Mouse (Mus musculus) spleen, adult 18-20 months (tissue): ENCODE data around the gene Panx1.

Experiments
- DNase-seq, 2 experiments: peaks; one replicate each; pipeline ENCODE4 v3.0.0; 2022; ENCODE audit warnings: mixed read lengths in 2 of 2

Panx1 gene

GRCm38 (mm10) chr9:15021156-15021555 lies 24.1 kb downstream of the Panx1 start:
- no peak for DNase-seq

GRCm38 (mm10) chr9:15020561-15021080 lies 24.7 kb downstream of the Panx1 start:
- no peak for DNase-seq

DNA sequence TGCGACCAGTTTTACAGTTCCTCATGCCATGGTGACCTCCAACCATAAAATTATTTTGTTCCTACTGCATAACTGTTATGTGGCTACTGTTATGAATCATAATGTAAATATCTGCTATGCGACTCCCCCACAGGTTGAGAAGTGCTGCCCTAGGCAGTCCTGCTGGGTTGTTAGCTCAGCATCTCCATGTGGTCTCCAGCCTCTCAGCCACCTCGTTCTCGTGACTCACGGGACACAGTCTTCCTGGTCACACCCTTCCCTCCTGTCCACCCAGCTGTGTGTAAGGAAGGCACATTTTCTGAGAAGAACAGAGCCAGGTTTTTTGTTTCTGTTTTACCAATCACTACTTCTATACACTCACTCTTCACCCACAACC lies 26.5 kb downstream of the Panx1 start:
- DNase-seq, result no peak

DNA sequence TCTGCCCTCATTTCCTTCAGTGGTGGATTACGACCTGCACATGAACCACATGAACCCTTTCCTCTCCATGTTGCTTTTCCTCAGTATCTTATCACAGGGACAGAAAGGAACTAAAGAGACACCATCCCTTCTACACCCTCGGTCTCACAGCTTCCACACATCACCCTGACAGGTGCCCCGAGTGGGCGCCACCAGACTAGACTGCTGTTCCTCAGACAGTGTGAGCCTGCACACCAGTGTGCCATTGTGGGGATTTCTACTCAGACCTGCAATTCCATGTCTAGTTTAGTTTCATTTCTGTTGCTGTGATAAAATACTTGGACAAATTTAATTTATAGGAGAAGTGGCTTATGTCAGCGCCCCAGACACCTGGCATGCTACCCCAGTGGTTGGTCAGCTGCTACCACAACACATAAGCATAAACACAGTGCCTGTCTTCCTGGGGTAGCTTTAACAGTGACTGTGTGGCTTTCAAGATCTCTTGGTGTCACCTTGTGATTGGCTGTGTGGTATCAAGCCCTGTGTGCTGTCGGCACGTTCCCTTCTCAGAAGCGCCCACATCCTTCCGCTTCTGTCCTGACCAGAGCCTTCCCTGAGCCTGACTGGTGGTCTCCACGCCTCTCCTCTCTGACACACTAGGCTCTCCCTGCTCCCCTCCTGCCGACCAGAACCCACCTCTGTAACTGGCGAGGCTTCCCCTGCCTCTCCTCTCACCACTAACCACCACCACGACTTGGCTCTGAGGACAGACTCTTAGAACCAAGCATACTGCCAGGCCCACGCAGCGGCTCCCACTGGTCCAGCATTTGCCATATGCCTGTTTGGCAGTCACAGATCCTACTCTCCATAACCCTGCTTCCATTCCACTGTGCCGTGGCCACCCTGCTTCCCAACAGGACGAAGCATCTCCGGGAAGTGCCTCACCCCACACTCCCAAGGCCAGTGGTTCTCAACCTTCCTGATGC lies 27.2 kb downstream of the Panx1 start:
- peak; percentile 34 to 37 for DNase-seq

GRCm38 (mm10) chr9:15015223-15015956 lies 29.9 kb downstream of the Panx1 start:
- DNase-seq, result peak in 1 of 2 experiments; percentile 62

GRCm38 (mm10) chr9:15007566-15007965 lies 37.7 kb downstream of the Panx1 start:
- DNase-seq, result no peak

GRCm38 (mm10) chr9:15004298-15004685 lies 41.0 kb downstream of the Panx1 start:
- DNase-seq, result no peak

GRCm38 (mm10) chr9:15003676-15004297 lies 41.5 kb downstream of the Panx1 start:
- DNase-seq, result no peak

GRCm38 (mm10) chr9:15002995-15003613 lies 42.2 kb downstream of the Panx1 start:
- no peak for DNase-seq

DNA sequence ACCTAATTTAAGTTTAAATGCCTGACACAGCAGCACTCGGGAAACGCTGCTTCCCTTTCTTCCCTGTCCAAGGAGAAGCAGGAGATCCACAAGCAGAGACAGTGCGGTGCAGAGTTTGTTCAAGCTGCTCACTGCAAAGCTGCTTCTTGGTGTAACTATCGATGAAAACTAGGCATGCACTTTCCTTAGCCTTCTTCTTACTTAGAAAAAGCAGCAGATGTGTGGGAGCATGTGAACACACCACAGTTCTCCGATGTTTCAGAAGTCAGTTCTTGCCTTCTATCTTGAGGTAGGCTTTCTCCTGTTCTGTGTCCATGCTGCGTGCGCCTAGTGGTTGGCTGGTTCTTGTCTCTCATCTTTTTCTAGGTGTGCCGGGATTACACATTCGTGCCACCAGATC lies 46.5 kb downstream of the Panx1 start:
- DNase-seq, result no peak

- DNase-seq, result no peak
Measured at GRCm38 (mm10) chr9:14997271-14998055, 47.8 kb downstream of the Panx1 start.

DNA sequence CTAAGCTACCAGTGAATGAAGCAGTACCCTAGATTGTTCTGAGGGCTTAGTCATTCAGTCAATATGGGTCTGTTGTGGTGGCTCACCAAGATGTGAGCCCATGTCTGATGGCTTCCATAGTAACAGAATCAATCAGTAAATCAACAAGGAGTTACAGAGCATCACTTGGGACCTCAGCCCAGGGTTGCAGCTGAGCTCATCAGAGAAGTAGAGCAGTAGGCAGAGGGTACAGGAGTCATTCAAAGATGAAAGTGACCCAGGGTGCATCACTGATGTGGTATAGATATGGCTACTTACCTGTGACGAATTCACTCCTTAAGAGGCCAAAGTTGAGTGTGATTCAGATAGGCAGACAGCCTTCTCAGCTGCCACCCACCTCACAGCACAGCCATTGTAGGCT lies 49.8 kb downstream of the Panx1 start:
- no peak for DNase-seq

DNA sequence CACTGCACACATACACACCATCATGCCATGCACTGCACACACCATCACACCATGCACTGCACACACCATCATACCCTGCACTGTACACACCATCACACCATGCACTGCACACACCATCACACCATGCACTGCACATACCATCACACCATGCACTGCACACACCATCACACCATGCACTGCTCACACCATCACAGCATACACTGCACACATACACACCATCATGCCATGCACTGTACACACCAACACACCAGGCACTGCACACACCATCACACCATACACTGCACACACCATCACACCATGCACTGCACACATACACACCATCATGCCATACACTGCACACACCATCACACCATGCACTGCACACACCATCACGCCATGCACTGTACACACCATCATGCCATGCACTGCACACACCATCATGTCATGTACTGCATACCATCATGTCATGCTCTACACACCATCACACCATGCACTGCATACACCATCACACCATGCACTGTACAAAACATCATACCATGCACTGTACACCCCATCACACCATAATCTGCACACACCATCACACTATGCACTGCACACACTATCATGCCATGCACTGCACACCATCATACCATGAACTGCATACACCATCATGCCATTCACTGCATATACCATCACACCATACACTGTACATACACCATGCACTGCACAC lies 56.5 kb downstream of the Panx1 start:
- no peak for DNase-seq

DNA sequence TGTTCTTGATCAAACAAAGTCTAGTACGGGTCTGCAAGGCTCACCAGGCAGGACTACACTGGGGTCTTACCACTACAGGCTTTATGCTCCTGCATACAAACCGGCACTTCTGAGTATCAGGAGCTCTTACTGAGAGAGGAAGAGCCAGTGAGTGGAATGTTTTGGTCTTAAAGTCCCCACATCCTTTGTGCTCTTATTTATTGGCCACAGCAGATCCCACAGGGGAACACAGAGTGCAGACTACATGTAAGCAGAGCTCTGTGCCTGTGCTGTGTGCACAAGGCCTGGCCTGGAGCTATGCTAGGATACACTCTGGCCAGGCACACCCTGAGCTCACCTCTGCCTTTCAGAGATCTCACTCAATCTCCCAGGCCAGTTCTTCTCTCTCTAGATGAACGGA lies 62.1 kb downstream of the Panx1 start:
- no peak for DNase-seq

GRCm38 (mm10) chr9:14982683-14983082 lies 62.6 kb downstream of the Panx1 start:
- DNase-seq, result no peak

- DNase-seq, result no peak
Measured at GRCm38 (mm10) chr9:14981539-14982155, 63.6 kb downstream of the Panx1 start.

- DNase-seq, result no peak
Measured at GRCm38 (mm10) chr9:14974251-14975232, 70.7 kb downstream of the Panx1 start.

GRCm38 (mm10) chr9:14973762-14974161 lies 71.5 kb downstream of the Panx1 start:
- no peak for DNase-seq

DNA sequence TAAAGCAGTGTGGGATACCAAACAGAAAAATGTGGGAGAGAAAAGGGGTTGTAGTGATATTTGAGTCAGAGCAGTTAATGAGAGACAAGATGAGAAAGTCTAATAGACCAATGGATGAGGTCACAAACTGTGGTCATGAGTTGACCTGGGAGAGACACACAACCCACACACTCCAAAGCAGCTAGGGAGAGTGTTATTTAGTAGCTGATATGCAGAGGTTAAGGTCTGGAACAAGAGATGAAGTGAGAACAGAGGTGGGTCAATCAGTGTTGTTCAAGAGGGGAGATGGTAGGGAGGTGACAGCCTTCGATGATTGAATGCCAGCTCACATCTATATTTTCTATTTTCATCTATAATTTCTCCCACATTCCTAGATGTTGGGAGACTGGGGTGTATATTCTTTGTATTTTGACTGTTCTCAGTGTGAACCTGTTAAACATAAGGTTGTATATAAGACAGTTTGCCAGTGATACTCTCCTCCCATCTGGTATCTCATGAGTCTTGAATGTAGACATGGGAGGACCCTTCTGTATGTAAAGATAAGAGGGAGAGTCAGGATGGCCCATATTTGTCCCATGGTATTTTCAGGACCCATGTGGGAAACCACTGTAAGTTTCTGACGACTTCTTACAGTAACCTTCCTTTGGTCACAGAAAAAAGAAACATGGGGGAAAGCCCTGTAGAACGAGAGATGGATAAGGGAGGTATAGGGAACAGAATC lies 74.3 kb downstream of the Panx1 start:
- DNase-seq, result no peak
